Mouse (Mus musculus) limb, embryonic 11.5 days (tissue): Measurements from ENCODE around the gene Neurl2. TPM values are rescaled to one million over a fixed set of nuclear protein-coding genes. Genes with fewer than 3 reads are reported as not detected.

Experiments used
- ATAC-seq: fragments of 200-750 bp; cut with Nextera tagmentation; 2 replicates; pipeline ENCODE4 v1.8.0; 2017; ENCODE audit warnings: low read depth; ENCODE audit not compliant: insufficient number of reproducible peaks, low FRiP score, low TSS enrichment
- DNase-seq: peaks from one replicate; pipeline ENCODE4 v3.0.0-alpha.2; 2015; ENCODE audit warnings: low spot score
- H3K27ac ChIP-seq: fragments of 300-500 bp; sonication (generic); replicated peaks from 2 replicates; pipeline ENCODE4 v1.5.1; 2014; ENCODE audit warnings: low read depth, mild to moderate bottlenecking, low read length
- H3K27me3 ChIP-seq: fragments of 300-500 bp; sonication (generic); 2 replicates; pipeline ENCODE4 v1.6.1; 2014; ENCODE audit warnings: mild to moderate bottlenecking, low read length, mixed read lengths; ENCODE audit not compliant: control insufficient read depth, insufficient read depth
- H3K36me3 ChIP-seq: fragments of 300-500 bp; sonication (generic); 2 replicates; pipeline ENCODE4 v1.6.1; 2014; ENCODE audit warnings: mild to moderate bottlenecking, low read length, moderate library complexity, mixed read lengths; ENCODE audit not compliant: control insufficient read depth, insufficient read depth
- H3K4me1 ChIP-seq: fragments of 300-500 bp; sonication (generic); 2 replicates; pipeline ENCODE4 v1.6.1; 2014; ENCODE audit warnings: low read length, mixed read lengths; ENCODE audit not compliant: control insufficient read depth, insufficient read depth
- H3K4me2 ChIP-seq: fragments of 300-500 bp; sonication (generic); 2 replicates; pipeline ENCODE4 v1.6.1; 2014; ENCODE audit warnings: low read depth, mild to moderate bottlenecking, moderate library complexity; ENCODE audit not compliant: severe bottlenecking
- H3K4me3 ChIP-seq: fragments of 300-500 bp; sonication (generic); 2 replicates; pipeline ENCODE4 v1.5.1; 2014; ENCODE audit warnings: low read depth, low read length
- H3K9ac ChIP-seq: fragments of 300-500 bp; sonication (generic); 2 replicates; pipeline ENCODE4 v1.6.1; 2014; ENCODE audit warnings: mild to moderate bottlenecking, low read length
- H3K9me3 ChIP-seq: fragments of 300-500 bp; sonication (generic); 2 replicates; pipeline ENCODE4 v1.6.1; 2016; ENCODE audit warnings: low read length; ENCODE audit not compliant: control insufficient read depth
- WGBS: fragments of 180-500 bp; shearing (Covaris S2); extraction: QIAGEN DNeasy Blood & Tissue Kit; methylation state at CpG from one replicate; pipeline ENCODE4 v1.1.7; 2014; 5-methylcytosine and 5-hydroxymethylcytosine counted together
- polyA plus RNA-seq: library from polyadenylated mRNA; unstranded; fragments of >200 nt; fragmentation: Nextera tagmentation; extraction: Ambion mirVana; gene quantifications from 2 replicates; pipeline ENCODE4 v1.2.1, GENCODE M21; 2014

Neurl2 gene
- polyA plus RNA-seq, 1 experiment from 2014 or later: 5.9 TPM

DNA sequence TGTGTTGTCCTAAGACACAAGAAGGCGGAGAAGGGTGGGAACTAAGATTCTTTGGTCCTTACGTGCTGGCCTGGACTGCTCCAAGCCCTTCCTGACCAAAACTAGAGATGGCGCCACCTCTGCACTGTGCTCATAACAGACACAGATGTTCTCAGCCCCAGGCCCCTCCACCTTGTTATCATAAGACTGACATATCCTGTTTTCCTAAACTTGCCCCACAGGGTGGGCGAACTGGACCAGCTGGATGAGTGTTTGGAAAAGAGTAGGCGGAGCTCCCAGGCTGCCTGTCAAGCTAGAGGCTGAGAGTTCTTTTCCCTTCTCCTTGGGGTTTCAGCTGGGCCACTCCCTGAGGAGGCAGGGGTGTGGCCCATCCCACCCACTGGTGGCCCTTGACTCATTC, 15.6 kb downstream of the Neurl2 start:
- no peaks in the 10 kb centered on the region for H3K9me3 ChIP-seq
- H3K4me3 ChIP-seq: no peak overlapping the region
- no peaks in the 10 kb centered on the region for H3K27me3 ChIP-seq
- peaks cover 4% of the 10 kb centered on the region; the same call in 1 of the 2 replicates for H3K36me3 ChIP-seq
- no peaks in the 10 kb centered on the region for H3K4me1 ChIP-seq
- no peak overlapping the region for H3K27ac ChIP-seq
- no peak overlapping the region for H3K9ac ChIP-seq
- no peak for ATAC-seq
- no peak for DNase-seq
- H3K4me2 ChIP-seq: no peak overlapping the region
- 82% methylated on average over 5 of the region's 5 CpGs for WGBS

DNA sequence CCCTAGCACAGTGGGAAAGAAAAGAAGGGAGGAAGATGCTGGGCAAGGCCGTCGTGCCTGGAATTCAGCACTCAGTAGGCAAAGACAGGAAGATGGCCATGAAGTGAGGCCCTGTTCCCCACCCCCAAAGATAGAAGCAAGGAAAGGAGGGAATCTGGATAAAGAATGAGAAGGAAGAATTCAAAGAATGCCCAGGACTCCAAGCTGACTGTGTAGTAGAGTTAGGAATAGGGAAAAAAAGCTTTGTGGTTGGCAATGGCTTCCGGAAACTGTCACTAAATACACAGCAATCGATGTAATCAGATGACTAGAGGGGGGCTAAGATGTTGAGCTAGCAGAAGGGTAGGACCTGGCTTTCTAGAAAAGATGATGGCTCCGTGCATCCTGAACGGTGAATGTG, 16.1 kb downstream of the Neurl2 start:
- H3K36me3 ChIP-seq: peaks cover 4% of the 10 kb centered on the region; the same call in 1 of the 2 replicates
- H3K9ac ChIP-seq: no peak overlapping the region
- 93% methylated on average over 6 of the region's 6 CpGs for WGBS
- no peaks in the 10 kb centered on the region for H3K9me3 ChIP-seq
- no peaks in the 10 kb centered on the region for H3K4me1 ChIP-seq
- DNase-seq (no peak), ATAC-seq (no peak)
- H3K4me3 ChIP-seq: no peak overlapping the region
- H3K4me2 ChIP-seq: no peak overlapping the region
- H3K27me3 ChIP-seq: no peaks in the 10 kb centered on the region
- H3K27ac ChIP-seq: no peak overlapping the region

DNA sequence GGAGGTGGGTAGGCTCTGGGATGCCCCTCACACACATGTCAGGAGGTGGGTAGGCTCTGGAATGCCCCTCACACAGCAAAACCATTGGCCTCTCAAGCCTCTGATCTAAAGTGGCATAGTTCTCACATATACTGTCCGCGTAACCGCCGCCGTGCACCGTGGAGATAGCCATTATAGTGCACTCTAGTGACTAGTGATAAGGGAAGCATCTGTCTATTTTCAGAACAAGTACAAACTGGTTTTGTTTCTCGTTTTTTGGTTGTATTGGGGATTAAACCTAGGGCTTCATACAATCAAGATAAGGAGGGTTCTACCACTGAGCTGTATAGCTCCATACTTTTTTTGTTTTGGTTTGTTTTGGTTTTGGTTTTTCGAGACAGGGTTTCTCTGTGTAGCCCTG, 17.4 kb downstream of the Neurl2 start:
- Histone ChIP-seq H3K27ac (no peak overlapping the region), H3K4me3 (no peak overlapping the region), H3K9ac (no peak overlapping the region), H3K4me1 (no peaks in the 10 kb centered on the region), H3K4me2 (no peak overlapping the region), H3K36me3 (peaks cover 4% of the 10 kb centered on the region; the same call in 1 of the 2 replicates), H3K27me3 (no peaks in the 10 kb centered on the region), H3K9me3 (no peaks in the 10 kb centered on the region)
- 93% methylated on average over 8 of the region's 8 CpGs for WGBS
- no peak for ATAC-seq
- DNase-seq: no peak

DNA sequence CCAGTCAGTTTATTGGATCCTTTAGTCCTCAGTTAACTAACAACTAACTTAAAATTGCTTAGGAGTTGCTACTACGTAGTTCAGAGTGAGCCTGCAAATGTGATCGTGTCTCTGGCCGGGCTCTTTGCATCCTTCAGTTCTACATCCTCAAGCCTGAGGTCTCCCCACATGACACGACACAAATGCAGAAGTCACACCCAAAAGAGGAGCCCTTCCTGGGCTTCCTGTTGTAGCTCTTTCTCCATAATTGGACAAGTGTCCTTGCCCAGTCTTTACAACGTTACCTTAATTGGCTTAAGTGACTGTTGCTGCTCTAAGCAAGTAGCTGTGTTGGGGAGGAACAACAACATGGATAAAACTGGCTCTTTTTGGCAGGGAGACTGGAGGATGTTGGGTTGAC, 17.9 kb downstream of the Neurl2 start:
- no peak overlapping the region for H3K27ac ChIP-seq

DNA sequence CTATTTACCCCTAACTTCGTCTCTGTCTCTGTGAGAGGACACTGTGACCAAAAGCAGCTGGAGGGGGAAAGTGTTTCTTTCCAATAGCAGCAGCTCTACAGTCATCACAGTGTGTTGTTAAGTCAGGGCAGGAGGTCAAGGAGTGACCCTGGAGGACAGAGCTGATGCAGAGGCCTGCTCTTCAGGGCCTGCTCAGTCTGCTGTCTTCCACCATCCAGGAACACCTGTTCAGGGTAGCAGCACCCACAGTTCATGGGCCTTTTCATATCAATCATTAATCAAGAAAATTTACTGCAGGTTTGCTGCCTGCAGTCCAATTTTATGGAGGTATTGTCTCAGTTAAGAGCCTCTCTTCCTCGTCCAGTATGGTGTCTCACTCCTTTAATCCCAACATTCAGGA, 19.7 kb downstream of the Neurl2 start:
- no peaks in the 10 kb centered on the region for H3K36me3 ChIP-seq
- no peaks in the 10 kb centered on the region for H3K27me3 ChIP-seq
- no peaks in the 10 kb centered on the region for H3K4me1 ChIP-seq
- H3K9ac ChIP-seq: no peak overlapping the region
- WGBS: 74% methylated on average over 2 of the region's 2 CpGs
- no peak overlapping the region for H3K4me2 ChIP-seq
- H3K27ac ChIP-seq: no peak overlapping the region
- H3K9me3 ChIP-seq: no peaks in the 10 kb centered on the region
- no peak for DNase-seq
- no peak overlapping the region for H3K4me3 ChIP-seq
- ATAC-seq: no peak

More for the DNA sequence above, 17.9 kb downstream of the Neurl2 start:
- Histone ChIP-seq H3K4me3 (no peak overlapping the region), H3K4me1 (no peaks in the 10 kb centered on the region), H3K27me3 (no peaks in the 10 kb centered on the region), H3K9ac (no peak overlapping the region), H3K9me3 (no peaks in the 10 kb centered on the region), H3K36me3 (peaks cover 1% of the 10 kb centered on the region; the same call in 1 of the 2 replicates), H3K4me2 (no peak overlapping the region)
- no peak for ATAC-seq
- 86% methylated on average over 5 of the region's 5 CpGs for WGBS
- no peak for DNase-seq

DNA sequence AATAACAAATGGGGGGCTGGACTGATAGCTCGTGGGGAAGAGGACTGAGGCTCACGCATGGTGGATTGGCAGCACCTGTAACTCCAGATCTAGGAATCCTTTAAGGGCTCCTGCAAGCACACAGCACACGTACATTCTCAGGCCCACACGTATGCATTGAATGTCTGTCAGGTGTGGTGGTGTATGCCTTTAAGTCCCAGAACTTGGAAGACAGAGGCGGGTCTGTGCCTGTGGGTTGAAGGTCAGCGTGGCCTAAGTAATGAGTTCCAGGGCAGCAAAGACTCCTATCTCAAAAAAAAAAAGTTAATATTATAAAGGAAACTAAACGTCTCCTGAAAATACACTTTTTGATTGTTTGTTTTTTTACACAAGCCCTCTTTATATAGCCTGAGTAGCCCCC, 26.6 kb downstream of the Neurl2 start:
- no peak overlapping the region for H3K4me2 ChIP-seq
- 82% methylated on average over 7 of the region's 7 CpGs for WGBS

DNA sequence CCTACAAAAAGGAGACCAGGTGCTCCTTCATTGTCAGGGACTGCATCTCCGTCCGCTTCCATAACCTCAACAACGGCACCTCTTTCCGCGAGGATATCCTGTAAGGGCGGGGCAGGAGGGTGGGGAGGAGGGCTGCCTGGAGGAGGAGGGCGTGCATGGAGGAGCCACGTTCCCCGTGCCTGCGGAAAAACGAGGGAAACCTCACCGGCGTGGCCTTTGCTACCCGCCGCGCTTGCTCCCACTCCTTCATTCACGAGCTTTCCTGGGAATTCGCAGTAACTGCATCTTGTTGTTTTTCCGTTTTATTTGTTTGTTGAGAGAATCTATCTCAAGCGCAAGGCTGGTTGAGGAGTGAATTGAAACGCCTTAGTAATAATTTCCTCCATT, 27.9 kb downstream of the Neurl2 start:
- Histone ChIP-seq H3K27ac (no peak overlapping the region), H3K4me1 (peaks cover 4% of the 10 kb centered on the region), H3K9ac (peak overlapping the region; percentile 56), H3K27me3 (no peaks in the 10 kb centered on the region), H3K4me3 (peak overlapping the region; percentile 86), H3K9me3 (no peaks in the 10 kb centered on the region), H3K36me3 (peaks cover 5% of the 10 kb centered on the region; the same call in 1 of the 2 replicates), H3K4me2 (peak overlapping the region; percentile 84)
- DNase-seq (no peak), ATAC-seq (0 out of 2 replicates have a peak, but pooled peaks have one; percentile 18)
- 1% methylated on average over 21 of the region's 21 CpGs for WGBS

More for the DNA sequence above, 26.6 kb downstream of the Neurl2 start:
- Histone ChIP-seq H3K27ac (no peak overlapping the region), H3K36me3 (no peaks in the 10 kb centered on the region), H3K4me3 (no peak overlapping the region), H3K9me3 (no peaks in the 10 kb centered on the region), H3K9ac (no peak overlapping the region), H3K4me1 (peaks cover 4% of the 10 kb centered on the region), H3K27me3 (no peaks in the 10 kb centered on the region)
- no peak for DNase-seq
- ATAC-seq: no peak

DNA sequence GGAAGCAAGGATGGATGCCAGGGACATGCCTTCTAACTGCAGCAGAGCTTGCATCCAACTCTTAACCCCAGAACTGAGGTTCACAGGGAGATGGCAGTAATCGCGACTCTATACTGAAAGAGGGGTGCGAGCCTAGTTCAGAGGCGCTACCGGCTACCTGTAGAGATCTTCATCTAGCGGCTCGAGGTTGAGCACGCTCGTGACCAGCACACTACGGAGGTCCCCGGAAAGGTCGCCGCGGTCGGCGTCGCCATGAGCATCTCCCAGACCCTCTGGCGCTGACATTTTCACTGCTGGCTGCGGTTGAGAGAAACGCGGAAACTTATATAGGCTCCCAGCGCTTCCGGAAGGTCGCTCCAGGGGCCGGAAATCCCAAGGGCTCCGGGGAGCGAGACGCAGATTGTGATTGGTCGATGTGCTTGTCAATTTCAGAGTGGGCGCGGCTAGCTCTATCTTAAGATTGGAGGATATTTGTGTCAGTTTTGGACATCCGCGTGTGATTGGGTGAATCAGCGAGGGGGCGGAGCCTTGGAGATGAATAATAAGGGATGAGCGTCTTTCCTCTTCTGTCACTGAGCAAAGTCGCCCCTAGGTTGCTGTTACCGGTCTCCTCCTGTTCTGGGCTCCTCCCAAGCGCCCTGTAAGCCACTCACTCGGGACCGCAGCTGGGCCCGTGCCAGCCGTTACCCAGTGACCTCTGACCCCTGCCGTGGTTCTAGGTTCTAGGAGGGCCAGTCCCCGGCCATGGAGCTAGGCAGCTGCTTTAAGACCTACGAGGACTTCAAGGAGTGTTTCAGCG, 28.5 kb downstream of the Neurl2 start, which contains the start of the genes Acot8 and Zswim3:
Gene Acot8, minus strand, starts transcription at position 350 of the 799 bp plus-strand sequence.
Gene Zswim3, plus strand, starts transcription at position 566 of the 799 bp plus-strand sequence.
- peak within 1 kb of the TSS; percentile 78 for H3K9ac ChIP-seq
- H3K27ac ChIP-seq: 0 out of 2 replicates have a peak within 1 kb of the TSS, but pooled peaks have one; percentile 14
- ATAC-seq (peak; percentile 97), DNase-seq (peak; percentile 98)
- H3K4me1 ChIP-seq: peaks cover 4% of the 10 kb centered on the region
- WGBS: under 1% methylated on average over 47 of the region's 47 CpGs
- H3K27me3 ChIP-seq: no peaks in the 10 kb centered on the region
- no peaks in the 10 kb centered on the region for H3K9me3 ChIP-seq
- peaks cover 5% of the 10 kb centered on the region; the same call in 1 of the 2 replicates for H3K36me3 ChIP-seq
- H3K4me2 ChIP-seq: peak within 1 kb of the TSS; percentile 84
- peak within 1 kb of the TSS; percentile 86 for H3K4me3 ChIP-seq
